Mouse (Mus musculus): Measurements from ENCODE around the gene Spata13. TPM values are rescaled to one million over a fixed set of nuclear protein-coding genes. Genes with fewer than 3 reads are reported as not detected.

The Spata13 gene
- polyA plus RNA-seq, 1 experiment: 8.3 TPM

GRCm38 (mm10) chr14:60654708-60655107 lies 20.9 kb downstream of the Spata13 start:
- Histone ChIP-seq H3K27ac (replicated peaks; ENCODE audit: low read depth, low read length) (no peak overlapping the region), H3K4me3 (ENCODE audit: insufficient read depth, low read depth, low read length) (no peak overlapping the region), H3K4me1 (ENCODE audit: control insufficient read depth, insufficient read depth, insufficient read length, low read length) (no peaks in the 10 kb centered on the region)

- no peak overlapping the region for H3K4me3 ChIP-seq (ENCODE audit: insufficient read depth, low read depth, low read length)
- no peaks in the 10 kb centered on the region for H3K4me1 ChIP-seq (ENCODE audit: control insufficient read depth, insufficient read depth, insufficient read length, low read length)
- H3K27ac ChIP-seq (replicated peaks; ENCODE audit: low read depth, low read length): no peak overlapping the region
Measured at GRCm38 (mm10) chr14:60655941-60656700, 22.3 kb downstream of the Spata13 start.

- Histone ChIP-seq H3K27ac (replicated peaks; ENCODE audit: low read depth, low read length) (no peak overlapping the region), H3K4me3 (ENCODE audit: insufficient read depth, low read depth, low read length) (no peak overlapping the region), H3K4me1 (ENCODE audit: control insufficient read depth, insufficient read depth, insufficient read length, low read length) (no peaks in the 10 kb centered on the region)
Measured at GRCm38 (mm10) chr14:60656701-60657085, 22.9 kb downstream of the Spata13 start.

- Histone ChIP-seq H3K27ac (replicated peaks; ENCODE audit: low read depth, low read length) (no peak overlapping the region), H3K4me3 (ENCODE audit: insufficient read depth, low read depth, low read length) (no peak overlapping the region), H3K4me1 (ENCODE audit: control insufficient read depth, insufficient read depth, insufficient read length, low read length) (no peaks in the 10 kb centered on the region)
Measured at GRCm38 (mm10) chr14:60657891-60658290, 24.1 kb downstream of the Spata13 start.

- Histone ChIP-seq H3K4me3 (ENCODE audit: insufficient read depth, low read depth, low read length) (no peak overlapping the region), H3K27ac (replicated peaks; ENCODE audit: low read depth, low read length) (no peak overlapping the region), H3K4me1 (ENCODE audit: control insufficient read depth, insufficient read depth, insufficient read length, low read length) (no peaks in the 10 kb centered on the region)
Measured at GRCm38 (mm10) chr14:60659498-60659897, 25.7 kb downstream of the Spata13 start.

- no peaks in the 10 kb centered on the region for H3K4me1 ChIP-seq (ENCODE audit: control insufficient read depth, insufficient read depth, insufficient read length, low read length)
- no peak overlapping the region for H3K27ac ChIP-seq (replicated peaks; ENCODE audit: low read depth, low read length)
- no peak overlapping the region for H3K4me3 ChIP-seq (ENCODE audit: insufficient read depth, low read depth, low read length)
Measured at GRCm38 (mm10) chr14:60660591-60660990, 26.8 kb downstream of the Spata13 start.

- no peak overlapping the region for H3K27ac ChIP-seq (replicated peaks; ENCODE audit: low read depth, low read length)
- H3K4me3 ChIP-seq (ENCODE audit: insufficient read depth, low read depth, low read length): no peak overlapping the region
Measured at GRCm38 (mm10) chr14:60661281-60661680, 27.5 kb downstream of the Spata13 start.

GRCm38 (mm10) chr14:60663309-60663940 lies 29.6 kb downstream of the Spata13 start:
- H3K4me1 ChIP-seq (ENCODE audit: control insufficient read depth, insufficient read depth, insufficient read length, low read length): no peaks in the 10 kb centered on the region
- no peak overlapping the region for H3K27ac ChIP-seq (replicated peaks; ENCODE audit: low read depth, low read length)
- no peak overlapping the region for H3K4me3 ChIP-seq (ENCODE audit: insufficient read depth, low read depth, low read length)

More at GRCm38 (mm10) chr14:60661281-60661680, 27.5 kb downstream of the Spata13 start:
- no peaks in the 10 kb centered on the region for H3K4me1 ChIP-seq (ENCODE audit: control insufficient read depth, insufficient read depth, insufficient read length, low read length)

GRCm38 (mm10) chr14:60664641-60665040 lies 30.8 kb downstream of the Spata13 start:
- H3K4me3 ChIP-seq (ENCODE audit: insufficient read depth, low read depth, low read length): no peak overlapping the region
- H3K4me1 ChIP-seq (ENCODE audit: control insufficient read depth, insufficient read depth, insufficient read length, low read length): no peaks in the 10 kb centered on the region
- no peak overlapping the region for H3K27ac ChIP-seq (replicated peaks; ENCODE audit: low read depth, low read length)

- Histone ChIP-seq H3K4me3 (ENCODE audit: insufficient read depth, low read depth, low read length) (no peak overlapping the region), H3K27ac (replicated peaks; ENCODE audit: low read depth, low read length) (no peak overlapping the region)
Measured at GRCm38 (mm10) chr14:60665263-60665662, 31.5 kb downstream of the Spata13 start.

GRCm38 (mm10) chr14:60666252-60666651 lies 32.5 kb downstream of the Spata13 start:
- no peaks in the 10 kb centered on the region for H3K4me1 ChIP-seq (ENCODE audit: control insufficient read depth, insufficient read depth, insufficient read length, low read length)
- no peak overlapping the region for H3K4me3 ChIP-seq (ENCODE audit: insufficient read depth, low read depth, low read length)
- H3K27ac ChIP-seq (replicated peaks; ENCODE audit: low read depth, low read length): no peak overlapping the region

More at GRCm38 (mm10) chr14:60665263-60665662, 31.5 kb downstream of the Spata13 start:
- H3K4me1 ChIP-seq (ENCODE audit: control insufficient read depth, insufficient read depth, insufficient read length, low read length): no peaks in the 10 kb centered on the region

GRCm38 (mm10) chr14:60670191-60670590 lies 36.4 kb downstream of the Spata13 start:
- no peak overlapping the region for H3K27ac ChIP-seq (replicated peaks; ENCODE audit: low read depth, low read length)
- no peak overlapping the region for H3K4me3 ChIP-seq (ENCODE audit: insufficient read depth, low read depth, low read length)
- H3K4me1 ChIP-seq (ENCODE audit: control insufficient read depth, insufficient read depth, insufficient read length, low read length): no peaks in the 10 kb centered on the region

GRCm38 (mm10) chr14:60671504-60671903 lies 37.7 kb downstream of the Spata13 start:
- no peaks in the 10 kb centered on the region for H3K4me1 ChIP-seq (ENCODE audit: control insufficient read depth, insufficient read depth, insufficient read length, low read length)
- H3K27ac ChIP-seq (replicated peaks; ENCODE audit: low read depth, low read length): no peak overlapping the region
- no peak overlapping the region for H3K4me3 ChIP-seq (ENCODE audit: insufficient read depth, low read depth, low read length)

GRCm38 (mm10) chr14:60675697-60676096 lies 41.9 kb downstream of the Spata13 start:
- Histone ChIP-seq H3K4me3 (ENCODE audit: insufficient read depth, low read depth, low read length) (no peak overlapping the region), H3K4me1 (ENCODE audit: control insufficient read depth, insufficient read depth, insufficient read length, low read length) (peaks cover 4% of the 10 kb centered on the region; the same call in 1 of the 2 replicates), H3K27ac (replicated peaks; ENCODE audit: low read depth, low read length) (no peak overlapping the region)

GRCm38 (mm10) chr14:60676625-60677314 lies 43.0 kb downstream of the Spata13 start:
- Histone ChIP-seq H3K27ac (replicated peaks; ENCODE audit: low read depth, low read length) (no peak overlapping the region), H3K4me1 (ENCODE audit: control insufficient read depth, insufficient read depth, insufficient read length, low read length) (peaks cover 6% of the 10 kb centered on the region; the same call in 1 of the 2 replicates)

More at GRCm38 (mm10) chr14:60676625-60677314, 43.0 kb downstream of the Spata13 start:
- H3K4me3 ChIP-seq (ENCODE audit: insufficient read depth, low read depth, low read length): no peak overlapping the region
